Mouse (Mus musculus) liver, embryonic 11.5 days (tissue): ENCODE results near the gene Prokr1. TPM values are rescaled to one million over a fixed set of nuclear protein-coding genes. Genes with fewer than 3 reads are reported as not detected.
A peak's percentile ranks its signal among the peaks of the same experiment; 100 is the strongest.

Experiments used
- ATAC-seq: fragments of 200-750 bp; cut with Nextera tagmentation; replicated peaks from 2 replicates; pipeline ENCODE4 v1.8.0; 2017; ENCODE audit warnings: moderate number of reproducible peaks, mild to moderate bottlenecking, moderate TSS enrichment, moderate library complexity; ENCODE audit not compliant: low FRiP score
- DNase-seq: peaks from one replicate; pipeline ENCODE4 v3.0.0-alpha.2; 2017; ENCODE audit warnings: low spot score
- H3K27ac ChIP-seq: fragments of 300-500 bp; sonication (generic); 2 replicates; pipeline ENCODE4 v1.5.1; 2014; ENCODE audit warnings: mild to moderate bottlenecking, low read depth, low read length, control low read depth
- H3K27me3 ChIP-seq: fragments of 300-500 bp; sonication (generic); replicated peaks from 2 replicates; pipeline ENCODE4 v1.6.1; 2014; ENCODE audit warnings: low read length, mixed read lengths; ENCODE audit not compliant: control insufficient read depth, insufficient read depth
- H3K36me3 ChIP-seq: fragments of 300-500 bp; sonication (generic); 2 replicates; pipeline ENCODE4 v1.6.1; 2014; ENCODE audit warnings: mild to moderate bottlenecking, low read length, moderate library complexity, mixed read lengths; ENCODE audit not compliant: control insufficient read depth, insufficient read depth
- H3K4me1 ChIP-seq: fragments of 300-500 bp; sonication (generic); replicated peaks from 2 replicates; pipeline ENCODE4 v1.6.1; 2014; ENCODE audit warnings: low read length, mixed read lengths; ENCODE audit not compliant: control insufficient read depth, insufficient read depth
- H3K4me2 ChIP-seq: fragments of 300-500 bp; sonication (generic); 2 replicates; pipeline ENCODE4 v1.6.1; 2014; ENCODE audit warnings: mild to moderate bottlenecking, control low read depth, moderate library complexity
- H3K4me3 ChIP-seq: fragments of 300-500 bp; sonication (generic); 2 replicates; pipeline ENCODE4 v1.5.1; 2014; ENCODE audit warnings: low read depth, low read length, control low read depth
- H3K9ac ChIP-seq: fragments of 300-500 bp; sonication (generic); 2 replicates; pipeline ENCODE4 v1.6.1; 2014; ENCODE audit warnings: low read depth, low read length, control low read depth
- H3K9me3 ChIP-seq: fragments of 300-500 bp; sonication (generic); 2 replicates; pipeline ENCODE4 v1.6.1; 2016; ENCODE audit warnings: low read length, inconsistent platforms, mixed read lengths; ENCODE audit not compliant: control insufficient read depth
- WGBS: fragments of 180-500 bp; shearing (Covaris S2); extraction: QIAGEN DNeasy Blood & Tissue Kit; methylation state at CpG from one replicate; pipeline ENCODE4 v1.1.7; 2014; 5-methylcytosine and 5-hydroxymethylcytosine counted together
- polyA plus RNA-seq: library from polyadenylated mRNA; unstranded; fragments of >200 nt; fragmentation: Nextera tagmentation; extraction: Ambion mirVana; gene quantifications from 2 replicates; pipeline ENCODE4 v1.2.1, GENCODE M21; 2014

Gene Prokr1
- polyA plus RNA-seq, 1 experiment from 2014 or later, result 1.8 TPM

- no peaks in the 10 kb centered on the region; the same call in 1 of the 2 replicates for H3K27me3 ChIP-seq
- H3K4me1 ChIP-seq, result no peaks in the 10 kb centered on the region
- 65% methylated on average over 3 of the region's 3 CpGs for WGBS
Observed at GRCm38 (mm10) chr6:87553724-87554123, 36.8 kb downstream of the Prokr1 start.

GRCm38 (mm10) chr6:87552054-87552807 is 38.3 kb downstream of the Prokr1 start:
- H3K27ac ChIP-seq, result no peak overlapping the region
- ATAC-seq (no peak), DNase-seq (no peak)
- H3K36me3 ChIP-seq, result no peaks in the 10 kb centered on the region
- H3K4me3 ChIP-seq, result no peak overlapping the region
- H3K27me3 ChIP-seq, result no peaks in the 10 kb centered on the region; the same call in 1 of the 2 replicates
- WGBS, result 37% methylated on average over 7 of the region's 7 CpGs
- H3K9ac ChIP-seq, result no peak overlapping the region
- no peaks in the 10 kb centered on the region for H3K4me1 ChIP-seq
- H3K9me3 ChIP-seq, result no peaks in the 10 kb centered on the region
- no peak overlapping the region for H3K4me2 ChIP-seq

More at GRCm38 (mm10) chr6:87553724-87554123, 36.8 kb downstream of the Prokr1 start:
- ATAC-seq (no peak), DNase-seq (no peak)
- Histone ChIP-seq H3K27ac (no peak overlapping the region), H3K4me2 (no peak overlapping the region), H3K9me3 (no peaks in the 10 kb centered on the region), H3K4me3 (no peak overlapping the region), H3K9ac (no peak overlapping the region), H3K36me3 (no peaks in the 10 kb centered on the region)

GRCm38 (mm10) chr6:87547836-87548235 is 42.7 kb downstream of the Prokr1 start:
- H3K4me2 ChIP-seq, result no peak overlapping the region
- H3K36me3 ChIP-seq, result no peaks in the 10 kb centered on the region
- DNase-seq (no peak), ATAC-seq (no peak)
- no peaks in the 10 kb centered on the region for H3K4me1 ChIP-seq
- WGBS, result 83% methylated on average over 7 of the region's 7 CpGs
- H3K9me3 ChIP-seq, result peaks cover 4% of the 10 kb centered on the region
- peaks cover 9% of the 10 kb centered on the region; the same call in 1 of the 2 replicates for H3K27me3 ChIP-seq
- H3K4me3 ChIP-seq, result no peak overlapping the region
- H3K9ac ChIP-seq, result no peak overlapping the region
- no peak overlapping the region for H3K27ac ChIP-seq

- no peak overlapping the region for H3K9ac ChIP-seq
- WGBS, result 67% methylated on average over 4 of the region's 4 CpGs
- no peaks in the 10 kb centered on the region for H3K36me3 ChIP-seq
- DNase-seq, result no peak
- H3K4me1 ChIP-seq, result no peaks in the 10 kb centered on the region
- no peak overlapping the region for H3K27ac ChIP-seq
- peaks cover 9% of the 10 kb centered on the region; the same call in 1 of the 2 replicates for H3K27me3 ChIP-seq
- peaks cover 4% of the 10 kb centered on the region for H3K9me3 ChIP-seq
- H3K4me3 ChIP-seq, result no peak overlapping the region
- no peak overlapping the region for H3K4me2 ChIP-seq
- no peak for ATAC-seq
Observed at GRCm38 (mm10) chr6:87547431-87547830, 43.1 kb downstream of the Prokr1 start.

- DNase-seq, result no peak
- WGBS, result 77% methylated on average over 1 of the region's 1 CpGs
- Histone ChIP-seq H3K4me3 (no peak overlapping the region), H3K36me3 (no peaks in the 10 kb centered on the region), H3K9ac (no peak overlapping the region), H3K27ac (no peak overlapping the region), H3K27me3 (peaks cover 9% of the 10 kb centered on the region; the same call in 1 of the 2 replicates), H3K9me3 (peaks cover 4% of the 10 kb centered on the region), H3K4me1 (peaks cover 10% of the 10 kb centered on the region), H3K4me2 (no peak overlapping the region)
- no peak for ATAC-seq
Observed at GRCm38 (mm10) chr6:87545331-87546217, 45.0 kb downstream of the Prokr1 start.

GRCm38 (mm10) chr6:87542027-87542426 is 48.5 kb downstream of the Prokr1 start:
- Histone ChIP-seq H3K27ac (no peak overlapping the region), H3K27me3 (peaks cover 24% of the 10 kb centered on the region), H3K4me3 (peak overlapping the region; percentile 7; the same call in 1 of the 2 replicates), H3K4me2 (peak overlapping the region; percentile 41), H3K4me1 (peaks cover 10% of the 10 kb centered on the region), H3K36me3 (no peaks in the 10 kb centered on the region), H3K9me3 (peaks cover 4% of the 10 kb centered on the region), H3K9ac (no peak overlapping the region)
- 27% methylated on average over 9 of the region's 9 CpGs for WGBS
- DNase-seq (peak; percentile 61), ATAC-seq (peak; percentile 93)

GRCm38 (mm10) chr6:87541171-87541571 is 49.4 kb downstream of the Prokr1 start:
- Histone ChIP-seq H3K4me2 (no peak overlapping the region), H3K4me3 (no peak overlapping the region), H3K4me1 (peaks cover 10% of the 10 kb centered on the region), H3K9me3 (peaks cover under 1% of the 10 kb centered on the region), H3K27me3 (peaks cover 29% of the 10 kb centered on the region), H3K36me3 (no peaks in the 10 kb centered on the region), H3K27ac (no peak overlapping the region), H3K9ac (no peak overlapping the region)
- DNase-seq, result no peak
- no peak; the same call in 1 of the 2 replicates for ATAC-seq
- 43% methylated on average over 6 of the region's 6 CpGs for WGBS

- Histone ChIP-seq H3K27me3 (peaks cover 25% of the 10 kb centered on the region), H3K4me1 (peaks cover 16% of the 10 kb centered on the region), H3K4me2 (no peak overlapping the region), H3K9me3 (no peaks in the 10 kb centered on the region), H3K27ac (no peak overlapping the region), H3K9ac (no peak overlapping the region), H3K36me3 (no peaks in the 10 kb centered on the region), H3K4me3 (no peak overlapping the region)
- 78% methylated on average over 15 of the region's 15 CpGs for WGBS
- DNase-seq (no peak), ATAC-seq (no peak)
Observed at GRCm38 (mm10) chr6:87538376-87539270, 51.9 kb downstream of the Prokr1 start.
